Comparison of ENCODE assay signal across 22 mouse cellular contexts in genomic region chr1:175184736-175185135, GRCm38 (mm10).
DNase-seq lines count a peak whose midpoint lies in the region; ATAC-seq and TF ChIP-seq lines count a peak whose summit lies in the region.
"Had no signal": no experiment of that assay in that cellular context is flagged by ENCODE, and none has a peak within 500 bp of the region (broad histone marks: within the 10 kb centered on the region; RNA-seq: fewer than 3 reads in every experiment).

No protein-coding gene starts in this region.

- H3K27ac ChIP-seq in layer of hippocampus, adult 2 months = peak overlapping the region; percentile 40
- H3K27ac ChIP-seq in cortical plate, adult 2 months (ENCODE audit: insufficient read depth, low read length) = peak overlapping the region; percentile 45; the same call in 1 of the 2 replicates
- H3K27ac ChIP-seq: forebrain, embryonic 10.5 days; hindbrain, embryonic 15.5 days; intestine, embryonic 15.5 days; liver, embryonic 13.5 days; midbrain, embryonic 13.5 days; stomach, postnatal 0 days had no signal

- H3K4me1 ChIP-seq in cortical plate, adult 2 months (ENCODE audit: control insufficient read depth, insufficient read depth, low read length) = peaks cover 5% of the 10 kb centered on the region
- H3K4me1 ChIP-seq: forebrain, embryonic 10.5 days; hindbrain, embryonic 15.5 days; intestine, embryonic 15.5 days; liver, embryonic 13.5 days; midbrain, embryonic 13.5 days had no signal

- no peak for ATAC-seq in activated CD4-positive, CD25-positive, alpha-beta regulatory T cell, adult 4 months
- ATAC-seq: forebrain, postnatal 0 days; intestine, embryonic 15.5 days; midbrain, embryonic 13.5 days; Patski had no signal

- H3K4me3 ChIP-seq in layer of hippocampus, adult 2 months = no peak overlapping the region
- H3K4me3 ChIP-seq in cortical plate, adult 2 months (ENCODE audit: insufficient read depth, low read length) = no peak overlapping the region
- H3K4me3 ChIP-seq: forebrain, embryonic 10.5 days; hindbrain, embryonic 15.5 days; intestine, embryonic 15.5 days; liver, embryonic 13.5 days; midbrain, embryonic 13.5 days had no signal

- DNase-seq in layer of hippocampus, adult 2 months (ENCODE audit: low spot score in 2 of 2) = no peak
- no peak for DNase-seq in layer of hippocampus, postnatal 10 days (ENCODE audit: low spot score in 2 of 2)
- peak; percentile 73 for DNase-seq in cerebellum, adult 11 months
- peak; percentile 90 for DNase-seq in cerebellum, adult 9-10 months
- DNase-seq in testis, postnatal 10 days (ENCODE audit: low spot score) = no peak
- DNase-seq: adrenal gland, adult 2 months; forebrain, postnatal 0 days; gastrocnemius, postnatal 36 days; heart, postnatal 36 days; kidney, adult 8-10 months; kidney, postnatal 10 days; liver, embryonic 13.5 days; lung, adult 2 months; lung, postnatal 14 days had no signal

- no peak for TF ChIP-seq POLR2A in cortical plate, adult 2 months (IDR thresholded peaks at IDR 0.05; ENCODE audit: extremely low read depth, insufficient read depth, low read length)

- no peak for TF ChIP-seq CTCF in layer of hippocampus, adult 2 months (conservative IDR thresholded peaks at IDR 0.05)
- TF ChIP-seq CTCF in cortical plate, adult 2 months (IDR thresholded peaks at IDR 0.05; ENCODE audit: extremely low read depth, insufficient read depth, low read length) = no peak

Comparison
In these comparisons a context has a peak if more than half of its experiments do, and no peak if none do; other contexts are left out.
1. DNase-seq: peak in cerebellum, adult 11 months (single experiment) and cerebellum, adult 9-10 months (single experiment); none in layer of hippocampus, adult 2 months (0 of 2), layer of hippocampus, postnatal 10 days (0 of 2) and testis, postnatal 10 days (single experiment).